Mouse (Mus musculus): Measurements from ENCODE around the gene Gm525.

GRCm38 (mm10) chr11:89103166-89103565, 29.5 kb downstream of the Gm525 start:
- TF ChIP-seq CTCF (IDR thresholded peaks at IDR 0.05; ENCODE audit: extremely low read depth, insufficient read depth, low read length) (no peak), POLR2A (IDR thresholded peaks at IDR 0.05; ENCODE audit: extremely low read depth, insufficient read depth, low read length) (no peak)

Measured in cortical plate, adult 2 months (tissue).